Mouse (Mus musculus) heart, postnatal 0 days (tissue): Measurements from ENCODE around the gene Ccl9. TPM values are rescaled to one million over a fixed set of nuclear protein-coding genes. Genes with fewer than 3 reads are reported as not detected.

Experiments used
- ATAC-seq: fragments of 200-750 bp; cut with Nextera tagmentation; 2 replicates; pipeline ENCODE4 v1.8.0; 2017; ENCODE audit warnings: low read depth, moderate number of reproducible peaks, moderate library complexity; ENCODE audit not compliant: insufficient read depth
- DNase-seq: peaks from one replicate; pipeline ENCODE4 v3.0.0-alpha.2; 2016; ENCODE audit warnings: low spot score
- H3K27ac ChIP-seq: fragments of 300-500 bp; sonication (generic); 2 replicates; pipeline ENCODE4 v1.5.1; 2014; ENCODE audit warnings: low read depth, mild to moderate bottlenecking
- H3K27me3 ChIP-seq: fragments of 300-500 bp; sonication (generic); 2 replicates; pipeline ENCODE4 v1.6.1; 2014; ENCODE audit warnings: low read length, mixed read lengths; ENCODE audit not compliant: control insufficient read depth, insufficient read depth
- H3K36me3 ChIP-seq: fragments of 300-500 bp; sonication (generic); replicated peaks from 2 replicates; pipeline ENCODE4 v1.6.1; 2014; ENCODE audit warnings: low read length, mixed read lengths; ENCODE audit not compliant: control insufficient read depth, insufficient read depth
- H3K4me1 ChIP-seq: fragments of 300-500 bp; sonication (generic); 2 replicates; pipeline ENCODE4 v1.6.1; 2014; ENCODE audit warnings: antibody characterized with exemption; ENCODE audit not compliant: control insufficient read depth, insufficient read depth
- H3K4me2 ChIP-seq: fragments of 300-500 bp; sonication (generic); 2 replicates; pipeline ENCODE4 v1.6.1; 2014; ENCODE audit warnings: low read depth, mild to moderate bottlenecking, low read length, moderate library complexity
- H3K4me3 ChIP-seq: fragments of 300-500 bp; sonication (generic); 2 replicates; pipeline ENCODE4 v1.5.1; 2014; ENCODE audit warnings: low read depth, low read length
- H3K9ac ChIP-seq: fragments of 300-500 bp; sonication (generic); replicated peaks from 2 replicates; pipeline ENCODE4 v1.6.1; 2014; ENCODE audit warnings: low read depth, low read length, mixed read lengths
- H3K9me3 ChIP-seq: fragments of 300-500 bp; sonication (generic); replicated peaks from 2 replicates; pipeline ENCODE4 v1.6.1; 2016; ENCODE audit warnings: low read length; ENCODE audit not compliant: control insufficient read depth
- CTCF ChIP-seq: IDR thresholded peaks from 2 replicates; pipeline ENCODE4 v1.5.1; 2016; ENCODE audit warnings: antibody characterized with exemption, control low read depth, low read depth
- EP300 ChIP-seq: IDR thresholded peaks from 2 replicates; pipeline ENCODE4 v1.6.1; 2016; ENCODE audit warnings: antibody characterized with exemption, low read depth
- WGBS: fragments of 180-500 bp; shearing (Covaris S2); extraction: QIAGEN DNeasy Blood & Tissue Kit; methylation state at CpG from one replicate; pipeline ENCODE4 v1.1.7; 2014; 5-methylcytosine and 5-hydroxymethylcytosine counted together
- polyA plus RNA-seq: library from polyadenylated mRNA; unstranded; fragments of >200 nt; fragmentation: Nextera tagmentation; extraction: Ambion mirVana; gene quantifications from 2 replicates; pipeline ENCODE4 v1.2.1, GENCODE M21; 2015
- total RNA-seq: library from RNA; depleted of rRNA; stranded (reverse); fragments of >200 nt; gene quantifications from 2 replicates; pipeline ENCODE4 v1.2.3, GENCODE M21; 2014; ENCODE audit warnings: low replicate concordance

Gene Ccl9
- total and polyA plus RNA-seq, 2 experiments from 2014 or later: 2.2 to 8.6 TPM

- 89% methylated on average over 3 of the region's 3 CpGs for whole genome bisulfite sequencing
- Histone ChIP-seq H3K9me3 (no peaks in the 10 kb centered on the region), H3K27ac (no peak overlapping the region), H3K36me3 (no peaks in the 10 kb centered on the region), H3K4me1 (no peaks in the 10 kb centered on the region), H3K27me3 (no peaks in the 10 kb centered on the region), H3K4me3 (no peak overlapping the region), H3K9ac (no peak overlapping the region), H3K4me2 (no peak overlapping the region)
- no peak for TF ChIP-seq CTCF
- no peak for TF ChIP-seq EP300
- DNase-seq (no peak), ATAC-seq (no peak)
These were observed 9.7 kb downstream of the Ccl9 start for GRCm38 (mm10) chr11:83568786-83569185.

- H3K4me1 ChIP-seq: no peaks in the 10 kb centered on the region
- H3K27ac ChIP-seq: no peak overlapping the region
- ATAC-seq (no peak), DNase-seq (no peak)
- no peak overlapping the region for H3K9ac ChIP-seq
- H3K9me3 ChIP-seq: no peaks in the 10 kb centered on the region
- H3K4me2 ChIP-seq: no peak overlapping the region
- no peaks in the 10 kb centered on the region for H3K27me3 ChIP-seq
- 80% methylated on average over 9 of the region's 9 CpGs for WGBS
- no peaks in the 10 kb centered on the region for H3K36me3 ChIP-seq
- H3K4me3 ChIP-seq: no peak overlapping the region
- no peak for TF ChIP-seq CTCF
- no peak for TF ChIP-seq EP300
These were observed 10.4 kb downstream of the Ccl9 start for GRCm38 (mm10) chr11:83568061-83568460.

DNA sequence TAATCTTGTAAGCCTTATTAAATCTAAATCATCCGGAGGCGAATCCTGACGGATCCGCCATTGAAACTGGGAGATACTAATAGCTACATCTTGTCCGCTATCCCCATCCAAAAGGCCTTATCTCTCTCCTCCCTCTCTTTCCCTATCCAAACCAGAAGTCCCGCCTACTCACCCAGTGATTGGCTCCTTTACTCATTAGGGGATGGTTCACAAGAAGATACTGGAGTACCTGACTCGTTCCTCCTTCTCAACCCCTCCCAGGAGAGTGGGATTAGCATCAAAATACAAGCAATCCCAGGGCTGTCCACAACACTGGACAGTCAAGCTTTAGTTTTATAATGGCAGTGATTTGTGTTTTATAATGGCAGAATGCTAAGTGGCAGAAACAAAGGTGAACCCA lies 11.1 kb downstream of the Ccl9 start:
- DNase-seq (no peak), ATAC-seq (no peak)
- no peak overlapping the region for H3K9ac ChIP-seq
- H3K9me3 ChIP-seq: no peaks in the 10 kb centered on the region
- H3K36me3 ChIP-seq: no peaks in the 10 kb centered on the region
- no peak overlapping the region for H3K4me3 ChIP-seq
- H3K27ac ChIP-seq: no peak overlapping the region
- no peaks in the 10 kb centered on the region for H3K4me1 ChIP-seq
- no peak for TF ChIP-seq CTCF
- no peak for TF ChIP-seq EP300
- 54% methylated on average over 7 of the region's 7 CpGs for WGBS
- no peak overlapping the region for H3K4me2 ChIP-seq
- no peaks in the 10 kb centered on the region for H3K27me3 ChIP-seq

GRCm38 (mm10) chr11:83566617-83567016 lies 11.8 kb downstream of the Ccl9 start:
- no peaks in the 10 kb centered on the region for H3K4me1 ChIP-seq
- ATAC-seq: no peak
- H3K27ac ChIP-seq: no peak overlapping the region

DNA sequence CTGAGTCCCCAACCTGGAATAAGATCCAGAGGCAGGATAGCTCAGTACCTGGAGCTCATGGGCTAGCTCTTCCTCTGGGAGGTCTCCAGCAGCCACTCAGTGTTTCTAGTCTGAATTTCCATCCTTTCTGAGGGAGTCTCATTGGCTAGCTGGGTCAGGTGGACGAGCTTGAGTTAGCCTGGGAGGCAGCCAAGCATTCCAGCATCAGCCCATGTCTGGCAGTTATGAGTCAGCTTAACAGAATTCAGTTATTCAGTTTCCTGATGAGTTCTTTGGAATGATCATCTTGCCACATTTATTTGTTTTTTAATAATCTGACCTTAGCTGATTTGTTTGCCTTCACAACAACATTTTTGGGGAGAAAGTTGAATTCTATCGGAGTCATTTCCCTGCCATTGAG lies 14.7 kb downstream of the Ccl9 start:
- Histone ChIP-seq H3K4me2 (no peak overlapping the region), H3K9ac (no peak overlapping the region), H3K36me3 (no peaks in the 10 kb centered on the region), H3K27me3 (no peaks in the 10 kb centered on the region), H3K9me3 (no peaks in the 10 kb centered on the region), H3K4me1 (no peaks in the 10 kb centered on the region), H3K4me3 (no peak overlapping the region), H3K27ac (no peak overlapping the region)
- ATAC-seq (no peak), DNase-seq (peak; percentile 66)
- WGBS: 50% methylated on average over 2 of the region's 2 CpGs
- TF ChIP-seq CTCF (no peak), EP300 (no peak)

More at GRCm38 (mm10) chr11:83566617-83567016, 11.8 kb downstream of the Ccl9 start:
- Histone ChIP-seq H3K9me3 (no peaks in the 10 kb centered on the region), H3K4me3 (no peak overlapping the region), H3K27me3 (no peaks in the 10 kb centered on the region), H3K36me3 (no peaks in the 10 kb centered on the region), H3K9ac (no peak overlapping the region), H3K4me2 (no peak overlapping the region)
- no peak for TF ChIP-seq CTCF
- no peak for DNase-seq

DNA sequence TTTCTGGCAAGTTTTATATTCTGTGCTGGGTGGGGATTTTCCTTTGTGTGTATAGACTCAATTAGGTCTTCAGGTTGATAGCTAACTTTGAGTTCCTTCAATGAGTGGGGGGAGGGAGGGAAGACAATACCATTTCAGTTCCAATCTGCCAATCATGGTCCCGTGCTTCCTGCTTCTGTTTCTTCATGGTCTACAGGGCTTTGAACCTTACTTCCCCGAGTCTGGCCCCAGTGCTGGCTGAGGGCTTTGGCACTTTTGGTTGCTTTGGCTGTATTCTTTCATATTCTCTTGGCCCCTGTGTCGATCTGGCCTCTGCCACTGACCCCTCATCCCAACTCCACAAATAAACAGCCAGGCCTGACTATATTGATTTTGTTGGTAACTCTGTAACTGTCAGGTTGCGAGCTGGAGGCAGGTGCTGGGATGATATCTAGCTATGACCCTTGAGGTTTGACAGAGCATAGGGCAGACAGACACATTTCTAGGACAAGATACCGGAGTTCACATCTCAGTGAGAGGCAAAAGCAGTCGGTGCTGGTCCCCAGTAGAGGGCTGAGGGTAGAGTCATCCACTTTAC lies 16.0 kb downstream of the Ccl9 start:
- Histone ChIP-seq H3K4me2 (no peak overlapping the region), H3K9me3 (no peaks in the 10 kb centered on the region), H3K36me3 (no peaks in the 10 kb centered on the region), H3K9ac (no peak overlapping the region), H3K27ac (no peak overlapping the region), H3K4me3 (no peak overlapping the region), H3K27me3 (no peaks in the 10 kb centered on the region), H3K4me1 (no peaks in the 10 kb centered on the region)
- DNase-seq: no peak
- 63% methylated on average over 6 of the region's 6 CpGs for WGBS
- no peak for ATAC-seq
- no peak for TF ChIP-seq EP300
- no peak for TF ChIP-seq CTCF
